Mouse (Mus musculus) myocyte (in vitro differentiated cells): Measurements from ENCODE around the gene Cdc25b.

Experiments used
- CEBPB ChIP-seq: IDR thresholded peaks from 2 replicates; pipeline ENCODE4 v1.6.1; 2011; ENCODE audit warnings: mild to moderate bottlenecking, moderate library complexity; ENCODE audit not compliant: poor library complexity, insufficient read depth, severe bottlenecking
- MAX ChIP-seq: IDR thresholded peaks from one replicate; pipeline ENCODE4 v1.6.1; 2011; ENCODE audit warnings: low read depth, mild to moderate bottlenecking, control low read depth
- MYOD1 ChIP-seq, 3 experiments: IDR thresholded peaks; one replicate each; pipeline ENCODE4 v1.6.1; 2011; ENCODE audit warnings: control low read depth in 2 of 3, low read depth in 2 of 3, mild to moderate bottlenecking in 2 of 3, moderate library complexity in 1 of 3; ENCODE audit not compliant: insufficient read length in 2 of 3, control insufficient read depth in 1 of 3
- MYOG ChIP-seq, 3 experiments: IDR thresholded peaks; one replicate each; pipeline ENCODE4 v1.6.1; 2011; ENCODE audit warnings: control low read depth in 2 of 3, low read depth in 2 of 3, mild to moderate bottlenecking in 2 of 3; ENCODE audit not compliant: insufficient read length in 2 of 3, control insufficient read depth in 1 of 3, insufficient read depth in 1 of 3
- POLR2A ChIP-seq: IDR thresholded peaks from one replicate; pipeline ENCODE4 v1.6.1; 2011; ENCODE audit warnings: low read depth, mild to moderate bottlenecking, control low read depth, moderate library complexity; ENCODE audit not compliant: insufficient read length
- POLR2AphosphoS2 ChIP-seq: IDR thresholded peaks from one replicate; pipeline ENCODE4 v1.6.1; 2011; ENCODE audit warnings: low read depth, control low read depth; ENCODE audit not compliant: insufficient read length
- TCF12 ChIP-seq: IDR thresholded peaks from one replicate; pipeline ENCODE4 v1.6.1; 2011; ENCODE audit warnings: mild to moderate bottlenecking, control low read depth; ENCODE audit not compliant: poor library complexity, insufficient read depth, severe bottlenecking
- USF1 ChIP-seq: IDR thresholded peaks from one replicate; pipeline ENCODE4 v1.6.1; 2011; ENCODE audit warnings: low read depth, mild to moderate bottlenecking, control low read depth, moderate library complexity

DNA sequence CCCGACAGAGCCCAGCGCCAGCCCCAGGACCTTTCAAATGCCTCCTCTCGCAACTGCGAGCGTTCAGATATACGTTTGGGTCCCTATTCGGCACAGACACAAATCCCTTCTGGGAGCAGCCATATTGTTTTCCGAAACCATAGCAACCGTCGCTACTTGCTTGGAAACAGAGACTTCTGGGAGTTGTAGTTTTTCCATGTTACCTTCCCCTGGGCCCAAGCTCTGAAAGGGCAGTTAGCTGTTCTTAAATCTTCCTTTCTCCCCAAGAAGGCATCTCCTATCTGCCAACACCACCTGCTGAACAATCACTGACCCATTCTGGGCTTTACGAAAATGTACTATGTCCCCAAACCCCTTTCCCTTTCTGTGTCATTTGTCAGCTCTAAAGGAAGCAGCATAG lies 12.0 kb upstream of the Cdc25b start:
- peak; percentile 7 for TF ChIP-seq POLR2A
- TF ChIP-seq CEBPB: no peak
- no peak for TF ChIP-seq MAX
- TF ChIP-seq USF1: no peak
- no peak for TF ChIP-seq TCF12
- no peak for TF ChIP-seq POLR2AphosphoS2
- no peak for TF ChIP-seq MYOD1 (IDR thresholded peaks at IDR 0.05; ENCODE audit: control insufficient read depth in 1 of 3, insufficient read length in 2 of 3, low read depth in 2 of 3)
- no peak for TF ChIP-seq MYOG (IDR thresholded peaks at IDR 0.05; ENCODE audit: control insufficient read depth in 1 of 3, insufficient read depth in 1 of 3, insufficient read length in 2 of 3, low read depth in 2 of 3)
